Mouse (Mus musculus): ENCODE data around the gene Zc3h18.

The Zc3h18 gene

DNA sequence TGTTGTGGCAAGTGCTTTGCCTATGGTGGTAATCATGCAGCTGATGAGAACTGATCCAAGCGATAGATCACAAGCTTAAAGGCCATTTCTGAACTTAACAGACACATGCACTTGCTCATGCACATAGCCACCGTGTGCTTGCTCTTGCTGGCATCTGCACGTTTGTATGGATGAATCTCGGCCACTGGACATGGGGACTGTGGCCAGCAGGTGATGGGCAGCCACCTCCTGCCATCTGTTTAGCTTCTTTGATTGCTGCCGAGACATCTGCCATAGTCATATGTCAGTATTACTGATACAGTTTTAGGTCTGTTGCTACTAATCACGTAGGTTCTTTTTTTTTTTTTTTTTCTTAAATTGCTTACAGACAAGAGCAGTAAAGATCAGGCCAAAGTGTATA, 18.9 kb downstream of the Zc3h18 start:
- no peak for DNase-seq

DNA sequence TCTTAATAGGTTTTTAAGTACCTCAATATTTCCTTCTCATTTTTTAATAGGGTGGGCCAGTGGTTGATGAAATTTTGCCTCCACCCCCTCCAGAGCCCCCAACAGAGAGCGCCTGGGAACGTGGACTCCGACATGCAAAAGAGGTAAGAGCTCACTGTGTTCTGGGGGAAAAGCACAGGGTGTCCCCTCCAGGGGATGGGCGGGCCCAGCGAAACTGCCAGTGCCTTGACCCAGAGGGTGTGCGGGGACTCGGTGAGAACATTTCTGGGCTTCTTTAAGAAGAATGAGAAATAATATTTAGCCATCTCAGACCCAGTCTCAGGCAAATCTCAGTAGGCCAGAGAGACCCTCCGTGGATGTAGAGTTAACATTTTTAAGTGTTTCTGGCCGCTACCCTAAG, 21.8 kb downstream of the Zc3h18 start:
- DNase-seq = no peak

DNA sequence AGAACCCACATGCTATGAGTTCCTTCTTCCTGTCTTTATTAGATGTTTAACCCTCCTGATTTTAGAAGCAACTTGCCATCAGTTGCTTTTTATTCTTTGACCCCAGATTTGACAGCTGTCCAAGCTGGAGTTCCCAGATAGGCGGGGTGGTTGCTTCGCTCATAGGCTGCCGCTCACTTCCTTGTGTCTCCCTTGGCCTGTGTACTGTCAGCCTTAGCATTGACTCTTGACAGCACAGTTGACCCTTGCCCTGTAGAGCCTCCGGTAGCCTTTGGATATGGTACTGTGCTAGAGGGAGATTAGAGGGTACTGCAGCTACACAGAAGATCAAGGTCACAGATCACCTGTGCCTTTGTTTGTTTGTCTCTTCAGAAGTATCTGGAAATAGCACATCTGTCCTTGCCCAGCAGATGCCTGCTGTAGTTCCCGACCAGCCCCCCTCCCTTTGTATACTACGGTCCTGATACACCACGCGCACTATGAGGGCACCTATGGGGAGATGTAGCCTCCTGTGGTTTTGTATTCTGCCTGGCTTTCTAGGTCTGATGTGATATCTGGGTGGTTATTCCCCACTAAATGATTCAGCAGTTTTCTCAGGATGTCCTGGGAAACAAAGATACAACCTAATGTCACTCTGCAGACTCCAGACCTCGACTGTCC, 28.9 kb downstream of the Zc3h18 start:
- peak; percentile 85 for DNase-seq

DNA sequence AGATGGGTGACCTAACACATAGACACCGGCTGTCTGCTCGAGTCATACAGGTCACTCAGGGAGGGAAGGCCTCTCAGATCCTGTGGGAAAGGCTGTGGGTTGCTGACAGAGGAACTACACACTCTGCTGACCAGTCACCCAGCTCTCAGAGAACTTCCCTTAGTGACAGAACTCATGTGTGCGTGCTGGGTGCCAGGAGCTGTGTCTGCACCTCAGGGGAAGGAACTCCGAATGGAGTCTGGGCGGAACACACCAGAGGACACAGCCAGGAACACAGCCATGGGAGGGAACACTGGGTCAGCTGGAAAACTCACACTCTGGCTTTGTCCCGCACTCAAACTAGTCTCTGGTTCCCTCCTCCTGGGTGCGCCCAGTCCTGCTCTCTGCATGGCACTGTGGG, 31.3 kb downstream of the Zc3h18 start:
- no peak for DNase-seq

DNA sequence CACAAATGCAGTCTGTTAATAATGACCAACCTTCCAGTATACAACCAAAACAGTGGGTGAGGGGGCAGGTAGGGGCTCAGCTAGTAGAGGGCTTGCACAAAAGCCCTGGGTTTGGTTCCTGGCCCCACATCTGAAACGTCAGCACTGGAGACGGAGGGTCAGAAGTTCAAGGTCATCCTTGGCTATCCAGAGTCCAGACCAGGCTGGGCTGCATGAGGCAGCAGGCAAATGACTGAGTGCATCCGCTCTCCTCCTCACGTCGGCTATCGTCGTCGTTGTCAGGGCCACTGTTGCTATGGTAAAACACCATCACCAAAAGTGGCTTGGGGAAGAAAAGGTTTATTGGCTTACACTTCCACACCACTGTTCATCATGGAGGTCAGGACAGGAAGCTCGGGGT, 37.9 kb downstream of the Zc3h18 start:
- no peak for DNase-seq

DNA sequence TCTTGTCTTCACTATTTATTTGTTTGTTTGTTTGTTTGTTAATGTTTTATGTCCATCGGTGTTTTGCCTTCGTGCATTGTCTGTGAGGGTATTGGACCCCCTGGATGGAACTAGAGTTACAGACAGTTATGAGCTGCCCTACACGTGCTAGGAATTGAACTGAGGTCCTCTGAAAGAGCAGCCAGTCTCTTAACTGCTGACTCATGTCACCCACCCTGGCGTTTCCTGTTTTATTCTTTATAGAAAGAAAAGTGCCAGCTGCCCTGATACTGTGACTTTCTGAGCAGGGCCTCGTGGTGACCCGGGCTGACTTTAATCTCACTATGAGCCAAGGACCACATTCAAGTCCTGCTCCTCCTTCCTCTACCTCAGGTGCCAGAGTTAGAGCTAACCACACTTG, 39.1 kb downstream of the Zc3h18 start:
- no peak for DNase-seq

DNA sequence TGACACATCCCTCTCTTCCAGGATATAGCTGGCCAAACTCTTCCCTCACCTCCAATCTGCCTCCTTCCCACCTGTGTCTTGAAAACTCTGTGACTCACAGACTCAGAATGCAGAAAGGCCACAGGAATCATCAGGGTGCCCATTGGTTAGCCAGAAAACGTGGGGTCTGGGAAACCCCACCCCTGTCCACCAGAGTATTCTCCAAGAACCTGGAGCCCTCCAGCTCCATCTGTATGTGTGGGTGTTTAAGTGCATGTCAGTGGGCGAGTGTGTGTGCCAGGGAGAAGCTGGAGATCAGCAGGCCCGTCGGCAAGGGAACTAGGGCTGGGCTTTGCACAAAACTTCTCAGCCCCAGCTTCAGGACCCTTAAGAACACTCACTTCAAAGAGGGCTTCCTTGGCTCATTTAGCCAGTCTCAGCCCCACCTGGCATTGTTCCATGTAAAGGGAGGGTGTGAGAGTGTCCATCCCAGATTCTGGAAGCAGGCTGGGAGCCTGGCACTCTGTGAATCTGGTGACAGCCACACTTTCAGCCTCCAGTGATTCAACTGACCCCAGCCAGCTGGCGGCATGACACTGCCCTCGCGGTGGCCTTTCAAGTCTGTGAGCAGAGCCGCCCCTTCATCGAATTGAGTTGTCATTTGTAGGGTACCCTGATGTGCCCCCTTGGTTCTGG, 43.6 kb downstream of the Zc3h18 start:
- DNase-seq = no peak

DNA sequence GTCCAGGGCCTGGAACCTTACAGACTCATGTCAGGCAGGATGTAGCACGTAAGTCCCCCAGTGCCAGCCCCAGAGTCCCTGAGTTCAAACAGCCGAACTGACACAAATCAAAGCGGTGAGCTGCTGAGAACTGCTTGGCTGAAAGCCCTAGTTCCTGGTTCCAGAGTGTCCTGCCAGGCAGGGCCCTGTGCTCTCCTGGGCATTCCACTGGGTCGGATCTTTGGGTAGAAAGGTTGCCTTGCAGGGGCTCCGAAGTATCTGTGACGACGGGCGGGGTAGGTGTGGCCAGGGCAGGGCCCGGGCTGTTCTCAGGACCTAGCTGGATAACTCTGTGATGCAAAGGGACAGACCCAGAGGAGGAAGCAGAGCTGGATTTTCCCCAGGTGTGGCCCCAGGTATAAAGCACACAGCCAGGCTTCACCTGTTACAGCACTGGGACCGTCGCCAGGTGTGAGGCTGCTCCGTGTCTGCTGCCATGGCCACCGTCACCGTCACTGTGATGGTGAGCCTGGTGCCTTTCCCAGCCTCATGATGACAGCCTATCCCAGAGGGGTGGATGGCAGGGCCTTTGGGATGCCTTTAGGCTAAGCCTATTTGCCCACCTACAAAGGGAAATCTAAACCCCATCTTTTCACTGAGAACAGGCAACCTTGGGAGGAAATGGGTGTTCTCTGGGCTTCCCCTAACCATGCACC, 45.1 kb downstream of the Zc3h18 start, which contains the start of gene Il17c:
TSS of gene Il17c (plus strand) at position 645 of the 695 bp plus-strand sequence.
- DNase-seq = peak; percentile 63

DNA sequence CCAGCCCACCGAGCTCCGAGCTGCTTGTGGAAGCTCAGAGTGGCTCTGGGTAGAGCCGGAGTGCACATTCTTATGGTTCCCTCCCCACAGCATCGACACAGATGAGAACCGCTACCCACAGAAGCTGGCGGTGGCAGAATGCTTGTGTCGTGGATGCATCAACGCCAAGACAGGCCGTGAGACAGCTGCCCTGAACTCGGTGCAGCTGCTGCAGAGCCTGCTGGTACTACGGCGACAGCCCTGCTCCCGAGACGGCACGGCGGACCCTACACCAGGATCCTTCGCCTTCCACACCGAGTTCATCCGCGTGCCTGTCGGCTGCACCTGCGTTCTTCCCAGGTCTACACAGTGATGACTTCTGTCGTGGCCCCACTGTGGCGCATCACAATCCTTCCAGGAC, 46.8 kb downstream of the Zc3h18 start:
- DNase-seq = no peak

DNA sequence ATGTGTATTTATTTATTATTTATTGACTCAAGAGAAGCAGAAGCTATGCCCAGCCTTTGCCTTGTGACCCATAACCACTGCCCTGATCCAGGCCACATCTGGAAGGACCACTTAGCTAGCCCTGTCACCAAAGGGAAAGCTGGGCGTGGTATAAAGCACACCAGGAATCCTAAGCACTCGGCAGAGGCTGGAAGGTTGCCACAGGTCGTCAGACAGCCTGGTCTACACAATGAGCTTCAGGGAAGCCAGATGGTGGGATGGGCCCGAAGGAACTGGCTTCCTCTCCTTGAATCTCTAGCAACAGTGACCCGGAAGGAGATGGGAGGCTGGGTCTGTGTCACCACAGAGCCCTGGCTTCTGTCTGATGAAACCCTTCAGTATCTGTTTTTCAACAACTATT, 47.2 kb downstream of the Zc3h18 start:
- DNase-seq = peak; percentile 40

DNA sequence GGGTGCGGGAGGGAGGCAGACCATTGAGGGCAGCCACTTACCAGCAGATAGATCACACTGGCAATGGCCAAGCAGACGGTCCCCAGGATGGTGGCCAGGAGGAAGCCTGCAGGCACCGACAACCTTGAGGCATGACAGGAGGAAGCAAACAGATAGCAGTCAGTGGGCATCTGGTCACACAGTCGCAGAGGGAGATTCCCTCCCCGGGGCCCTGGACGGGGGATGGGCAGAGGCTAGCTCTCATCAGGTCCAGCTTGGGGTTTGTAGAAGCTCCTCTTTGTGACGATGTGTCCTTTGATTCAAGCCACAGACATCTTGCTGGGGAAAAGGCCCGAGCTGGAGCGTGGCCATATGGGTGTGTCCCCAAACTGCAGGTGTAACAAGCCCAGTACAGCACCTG, 49.7 kb downstream of the Zc3h18 start:
- DNase-seq = no peak

DNA sequence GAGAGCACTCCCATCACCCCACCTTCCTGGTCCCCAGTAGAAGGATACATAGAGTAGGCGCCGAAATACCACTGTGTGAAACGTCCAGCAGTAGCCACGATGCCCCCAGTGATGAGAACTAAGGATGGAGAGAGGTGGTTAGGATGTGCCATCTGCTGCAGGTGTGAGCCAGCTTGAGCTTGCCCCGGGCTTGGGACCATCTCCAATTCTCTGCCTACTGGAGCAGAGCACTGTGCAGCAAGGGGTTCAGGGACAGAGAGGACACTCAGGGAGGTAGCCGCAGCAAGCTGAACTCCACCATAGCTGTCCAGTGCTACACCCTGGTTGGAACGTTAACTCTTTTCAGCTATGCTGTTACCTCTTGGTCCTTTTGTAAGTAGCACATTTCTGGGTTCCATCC, 51.2 kb downstream of the Zc3h18 start:
- DNase-seq = no peak

DNA sequence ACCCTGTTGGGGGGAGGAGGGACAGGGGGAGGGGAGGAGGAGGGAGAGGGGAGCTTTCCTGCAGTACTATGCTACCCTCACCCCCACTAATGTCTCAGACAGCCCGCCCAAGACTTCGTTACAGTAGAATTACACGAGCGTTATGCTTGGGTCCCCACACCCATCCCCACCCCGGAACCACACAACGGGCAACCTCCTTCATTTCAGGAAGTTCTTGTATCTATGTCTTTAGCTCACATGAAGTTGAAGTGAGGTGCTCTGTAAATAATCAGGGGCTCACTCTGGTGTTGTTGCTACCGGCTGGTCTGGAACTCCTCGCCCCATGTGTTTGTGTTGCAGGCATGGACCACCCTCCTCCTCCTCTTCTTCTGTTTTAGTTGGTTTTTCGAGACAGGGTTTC, 51.8 kb downstream of the Zc3h18 start:
- DNase-seq = no peak

DNA sequence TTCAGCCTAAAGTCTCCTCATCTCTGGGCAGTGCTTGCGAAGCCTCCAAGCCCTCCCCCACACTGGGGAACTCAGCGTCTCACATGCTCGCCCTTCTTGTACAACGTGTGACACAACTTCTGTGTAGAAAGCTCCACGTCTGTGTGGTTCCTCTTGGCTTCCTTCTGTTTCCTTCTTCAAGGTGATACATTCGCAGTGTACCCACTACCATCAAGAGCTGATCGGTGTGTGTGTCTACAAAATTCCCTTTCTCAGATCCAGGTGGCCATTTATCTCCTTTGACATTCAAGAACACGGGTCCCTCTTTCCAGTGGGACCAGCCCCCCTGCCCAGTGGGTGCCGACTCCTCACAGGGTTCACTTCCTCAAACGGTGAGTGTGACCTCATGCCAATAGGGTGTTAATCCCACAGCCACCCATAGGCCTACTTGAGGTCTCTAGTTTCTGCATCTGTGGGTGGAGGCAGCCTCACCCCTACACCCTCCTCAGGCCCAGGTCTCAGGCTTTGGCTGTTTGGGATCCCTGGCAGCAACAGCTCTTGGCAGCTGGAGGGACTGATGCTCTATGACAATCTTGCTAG, 53.7 kb downstream of the Zc3h18 start:
- peak; percentile 43 for DNase-seq

DNA sequence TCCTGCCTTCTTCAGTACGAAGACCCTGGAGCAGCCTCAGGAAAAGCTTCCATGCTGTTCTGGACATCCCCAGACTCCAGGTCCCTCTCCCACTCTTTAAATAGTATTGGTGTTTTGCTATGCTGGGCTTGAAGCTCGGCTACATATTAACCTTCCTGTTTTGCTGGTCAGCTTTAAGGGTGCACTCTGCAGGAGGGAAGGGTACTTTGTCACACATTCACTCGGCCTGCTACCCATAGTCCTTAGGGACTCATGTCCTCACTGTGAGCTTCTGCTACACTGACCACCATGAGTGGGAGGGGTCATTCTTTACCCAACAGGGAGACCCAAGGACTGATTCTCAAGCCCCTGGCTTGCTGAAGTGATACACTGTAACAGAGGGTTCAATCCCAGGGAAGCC, 54.2 kb downstream of the Zc3h18 start:
- DNase-seq = peak; percentile 88

DNA sequence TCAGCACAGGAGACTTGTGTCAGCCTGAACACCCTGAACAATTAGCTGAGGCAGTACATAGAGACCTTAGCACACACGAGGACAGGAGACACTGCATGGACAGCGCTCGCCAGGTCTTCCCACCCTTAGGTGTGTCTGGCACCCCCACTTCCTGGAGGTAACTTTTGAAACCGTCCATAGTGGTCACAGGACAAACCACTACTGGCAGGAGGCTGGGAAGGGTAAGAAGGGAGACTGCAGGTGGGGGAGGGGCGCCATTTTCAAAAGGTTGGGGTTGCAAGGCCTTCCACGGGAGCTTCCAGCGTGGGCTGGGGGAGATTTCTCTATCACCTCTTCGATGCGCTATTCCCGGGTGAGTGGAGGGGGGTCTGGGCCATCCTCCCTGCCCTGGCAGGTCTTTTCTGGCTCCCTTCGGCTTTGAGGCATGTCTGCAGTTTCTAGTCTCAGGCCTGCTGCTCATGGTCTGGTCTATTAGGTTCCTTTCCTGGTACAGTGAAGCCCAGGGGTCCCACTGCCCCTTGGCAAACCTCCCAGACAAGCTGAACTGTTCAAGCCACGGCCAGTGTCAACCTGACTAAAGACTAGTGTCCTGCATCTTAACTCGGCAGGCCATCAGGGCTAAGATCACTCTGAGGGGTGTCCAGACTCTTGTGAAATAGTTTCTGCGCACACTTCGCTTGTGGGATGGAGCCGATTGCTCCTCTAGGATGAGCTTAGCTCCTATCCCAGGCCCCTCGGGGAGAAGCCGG, 55.5 kb downstream of the Zc3h18 start:
- peak; percentile 62 for DNase-seq

DNA sequence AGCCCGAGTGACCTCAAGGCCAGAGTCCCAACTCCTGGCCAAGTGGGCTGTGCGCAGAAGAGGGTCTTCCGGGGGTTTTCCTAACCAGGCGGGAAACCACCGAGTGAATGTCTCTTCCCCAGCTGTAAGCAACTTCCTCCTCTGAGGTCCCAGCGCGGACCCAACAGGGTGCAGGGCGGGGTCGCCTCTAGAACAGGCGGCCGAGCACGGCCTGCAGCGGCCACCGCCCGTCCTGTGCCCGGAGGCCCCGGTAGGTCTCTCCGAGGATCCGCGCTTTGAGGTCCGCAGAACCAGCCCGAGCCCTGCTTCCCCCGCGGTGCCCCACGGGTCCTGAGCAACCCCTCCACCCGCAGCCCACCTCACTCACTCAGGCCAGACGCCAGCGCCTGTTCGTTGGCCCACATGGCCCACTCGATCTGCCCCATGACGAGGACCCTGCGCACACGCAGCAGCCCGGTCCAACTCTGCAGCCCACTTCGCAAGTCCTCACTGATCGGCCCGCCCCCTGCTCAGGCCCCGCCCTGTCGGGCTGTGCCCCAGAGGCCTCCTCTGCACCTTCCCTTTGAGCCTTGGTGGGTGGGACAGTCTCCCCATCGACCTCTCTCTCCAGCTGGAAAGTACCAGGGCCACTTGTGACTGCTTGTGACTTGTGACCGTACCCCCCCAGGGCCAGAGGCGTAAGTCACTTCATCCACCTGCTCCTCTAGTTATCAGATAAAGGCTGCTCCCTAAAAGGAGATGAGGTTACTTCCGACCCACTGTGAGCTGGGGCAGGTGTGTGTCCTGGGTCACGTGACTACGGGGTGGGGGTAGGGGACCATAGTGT, 56.2 kb downstream of the Zc3h18 start, which contains the start of gene Cyba:
TSS of gene Cyba (minus strand) at position 488 of the 826 bp plus-strand sequence.
- DNase-seq = peak; percentile 90

DNA sequence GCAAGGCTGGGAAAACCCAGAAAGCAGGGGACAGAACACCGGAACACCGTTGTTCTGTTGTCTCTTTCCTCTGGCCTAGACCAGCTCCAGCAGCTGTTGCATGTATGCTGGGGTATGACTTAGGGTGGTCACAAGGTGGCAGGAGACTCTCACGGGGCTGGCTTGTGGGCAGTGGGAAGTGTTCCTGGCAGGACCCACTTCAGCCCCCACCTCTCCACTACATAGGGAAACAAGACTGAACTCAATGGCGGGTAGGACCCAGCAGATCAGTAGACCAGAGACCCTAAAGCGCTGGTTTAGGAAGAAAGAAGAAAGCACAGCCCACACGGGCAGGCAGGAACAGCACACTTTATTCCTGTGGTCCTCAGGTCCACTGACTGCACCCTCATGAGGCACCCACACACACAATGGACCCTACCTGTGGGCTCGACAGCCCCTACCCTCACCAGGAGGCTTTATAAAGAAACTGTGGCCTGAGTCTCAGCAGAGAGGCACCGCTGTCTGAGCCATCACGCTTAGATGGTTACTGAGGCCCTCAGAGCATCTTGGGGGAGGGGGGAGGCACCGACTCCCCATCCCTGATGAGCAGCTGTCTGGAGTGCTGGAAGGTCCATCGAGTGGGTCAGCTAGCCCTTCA, 57.0 kb downstream of the Zc3h18 start:
- DNase-seq = no peak

DNA sequence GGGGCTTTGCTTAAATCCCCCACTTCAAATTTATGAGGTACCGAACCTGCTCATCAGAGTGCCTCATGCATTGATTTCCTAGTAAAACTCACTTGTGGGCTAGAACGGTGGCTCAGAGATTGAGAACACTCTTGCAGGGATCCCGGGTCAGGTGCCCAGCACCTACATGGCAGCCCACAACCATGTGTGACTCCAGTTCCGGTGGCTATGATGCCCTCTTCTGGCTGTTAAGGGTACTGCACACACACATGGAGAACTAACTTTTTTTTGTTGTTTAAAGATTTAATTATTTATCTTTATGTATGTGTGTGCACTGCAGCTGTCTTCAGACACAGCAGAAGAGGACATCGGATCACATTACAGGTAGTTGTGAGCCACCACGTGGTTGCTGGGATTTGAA, 59.0 kb downstream of the Zc3h18 start:
- no peak for DNase-seq

DNA sequence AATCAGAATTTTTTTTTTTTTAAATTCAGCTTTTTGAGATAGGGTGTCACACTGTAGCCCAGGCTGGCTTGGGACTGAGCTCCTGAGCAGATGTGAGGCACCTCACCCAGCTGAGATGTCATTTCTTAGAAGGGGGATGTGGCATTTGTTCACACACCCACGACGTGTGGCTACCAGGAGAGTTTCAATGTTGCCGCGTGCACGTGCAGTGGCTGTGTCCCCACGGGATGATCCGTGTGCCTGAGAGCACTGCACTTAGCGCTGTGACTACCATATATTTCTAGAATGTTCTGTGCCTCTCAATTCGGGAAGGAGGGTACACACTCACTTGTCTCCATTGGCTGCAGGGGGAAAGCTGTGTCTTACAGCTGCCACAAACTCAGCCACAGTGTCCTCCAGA, 59.7 kb downstream of the Zc3h18 start:
- DNase-seq = no peak

DNA sequence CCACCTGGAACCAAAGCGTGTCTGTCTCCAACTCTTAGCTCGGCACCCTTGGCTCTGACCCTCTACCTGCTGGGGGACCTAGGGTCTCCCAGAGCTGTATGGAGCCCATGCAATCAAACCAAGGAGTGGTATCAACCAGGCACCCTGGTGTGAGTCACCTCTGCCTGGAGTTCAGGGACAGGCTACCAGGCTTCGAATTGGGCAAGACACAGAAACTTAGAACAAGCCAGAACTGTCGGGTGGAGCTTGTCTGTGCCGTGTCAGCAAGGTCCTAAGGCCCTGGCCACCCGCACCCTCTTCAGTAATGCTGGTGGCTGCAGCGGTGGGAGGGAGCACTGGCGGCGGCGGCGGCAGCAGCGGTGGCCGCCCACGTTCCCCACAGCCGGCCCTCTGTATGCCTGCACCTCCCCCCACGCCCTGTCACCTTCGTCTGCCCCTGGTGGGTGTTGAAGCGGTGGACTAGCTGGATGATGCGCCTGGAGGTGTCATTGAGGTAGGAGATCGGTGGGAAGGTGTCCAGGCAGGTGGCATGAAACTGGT, 60.2 kb downstream of the Zc3h18 start:
- no peak for DNase-seq

Measured in kidney, adult 9 months (tissue).